Mouse (Mus musculus) brain, embryonic 14.5 days (tissue): ENCODE data around the gene Aanat.

Source experiments
- CTCF ChIP-seq: fragments of 200-500 bp; IDR thresholded peaks from 2 replicates; pipeline ENCODE4 v1.5.1; 2012; ENCODE audit warnings: inconsistent platforms, mild to moderate bottlenecking, moderate library complexity, borderline replicate concordance; ENCODE audit not compliant: insufficient read depth, insufficient read length; ENCODE audit errors: extremely low read depth
- POLR2A ChIP-seq: fragments of 200-500 bp; IDR thresholded peaks from 2 replicates; pipeline ENCODE4 v1.6.1; 2012; ENCODE audit warnings: mild to moderate bottlenecking, inconsistent platforms, borderline replicate concordance; ENCODE audit not compliant: poor library complexity, insufficient read depth, insufficient read length, severe bottlenecking; ENCODE audit errors: extremely low read depth

- no peak for TF ChIP-seq POLR2A
- no peak for TF ChIP-seq CTCF
Observed at GRCm38 (mm10) chr11:116602043-116602442, 15.8 kb downstream of the Aanat start.
